Mouse (Mus musculus) heart, adult 2 months (tissue): Measurements from ENCODE around the gene Snrnp200. TPM values are rescaled to one million over a fixed set of nuclear protein-coding genes. Genes with fewer than 3 reads are reported as not detected.
A peak's percentile ranks its signal among the peaks of the same experiment; 100 is the strongest.

Experiments
- DNase-seq, 2 experiments: peaks; one replicate each; pipeline ENCODE4 v3.0.0; 2021
- H3K27ac ChIP-seq: fragments of 200-600 bp; 2 replicates; pipeline ENCODE4 v1.8.1; 2022
- H3K27me3 ChIP-seq: fragments of 200-500 bp; 2 replicates; pipeline ENCODE4 v1.6.1; 2012; ENCODE audit warnings: mild to moderate bottlenecking, low read length, inconsistent platforms, mixed read lengths; ENCODE audit not compliant: control insufficient read depth, insufficient read depth
- H3K36me3 ChIP-seq: fragments of 200-500 bp; 2 replicates; pipeline ENCODE4 v1.6.1; 2012; ENCODE audit warnings: low read length, inconsistent platforms; ENCODE audit not compliant: control insufficient read depth, insufficient read depth
- H3K4me1 ChIP-seq: fragments of 200-500 bp; 2 replicates; pipeline ENCODE4 v1.6.1; 2011; ENCODE audit warnings: low read length; ENCODE audit not compliant: control insufficient read depth, insufficient read depth
- H3K4me3 ChIP-seq: fragments of 200-600 bp; 2 replicates; pipeline ENCODE4 v1.8.1; 2022
- H3K79me2 ChIP-seq: fragments of 200-500 bp; replicated peaks from 2 replicates; pipeline ENCODE4 v1.6.1; 2012; ENCODE audit warnings: mild to moderate bottlenecking, inconsistent platforms, low read length, moderate library complexity, mixed read lengths; ENCODE audit not compliant: control insufficient read depth, insufficient read depth
- H3K9ac ChIP-seq: fragments of 200-500 bp; 2 replicates; pipeline ENCODE4 v1.6.1; 2012; ENCODE audit warnings: low read depth, mild to moderate bottlenecking, control low read depth, inconsistent platforms, low read length, mixed read lengths
- CTCF ChIP-seq: fragments of 200-600 bp; IDR thresholded peaks from 2 replicates; pipeline ENCODE4 v1.8.1; 2022; ENCODE audit warnings: antibody characterized with exemption, mild to moderate bottlenecking, moderate library complexity
- EP300 ChIP-seq: fragments of 200-500 bp; IDR thresholded peaks from 2 replicates; pipeline ENCODE4 v1.6.1; 2011; ENCODE audit warnings: low read depth, low read length, control low read depth; ENCODE audit not compliant: insufficient read depth
- POLR2A ChIP-seq: fragments of 200-500 bp; IDR thresholded peaks from 2 replicates; pipeline ENCODE4 v1.6.1; 2011; ENCODE audit warnings: mild to moderate bottlenecking, low read depth, low read length, control low read depth; ENCODE audit not compliant: insufficient read depth
- WGBS: fragments of 180-500 bp; shearing (Covaris S2); methylation state at CpG from one replicate; pipeline ENCODE4 v1.1.7; 2018; 5-methylcytosine and 5-hydroxymethylcytosine counted together
- intact Hi-C: fragments of 180-260 bp; cut with DNase I; formaldehyde crosslinking; loops from one replicate; pipeline ENCODE4 v1.15.1; 2025
- polyA plus RNA-seq: library from polyadenylated mRNA; depleted of rRNA; stranded (reverse); fragments of >200 nt; gene quantifications from 2 replicates; pipeline ENCODE4 v1.2.3, GENCODE M21; 2012
- total RNA-seq, 2 experiments: library from RNA; stranded (reverse); gene quantifications; 2 replicates each; pipeline ENCODE4 v1.2.3; 2021

The Snrnp200 gene
- total and polyA plus RNA-seq, 3 experiments = 34.0 to 69.5 (median 59.3) TPM

DNA sequence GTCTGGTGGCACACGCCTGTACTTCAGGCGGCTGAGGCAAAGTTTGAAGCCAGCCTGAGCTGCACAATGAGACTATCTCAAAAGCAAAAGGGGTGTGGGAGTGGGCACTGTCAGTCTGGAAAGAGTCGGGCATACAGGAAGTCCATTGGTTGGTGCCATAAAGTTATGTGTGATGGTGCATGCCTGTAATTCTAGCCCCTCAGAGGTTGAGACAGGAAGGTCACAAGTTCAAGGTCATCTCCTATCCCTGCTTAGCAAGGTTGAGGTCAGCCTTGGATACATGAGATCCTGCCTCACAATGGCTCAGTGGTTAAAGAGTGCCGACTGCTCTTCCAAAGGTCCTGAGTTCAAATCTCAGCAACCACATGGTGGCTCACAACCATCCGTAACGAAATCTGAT, 47.1 kb downstream of the Snrnp200 start:
- H3K36me3 ChIP-seq = peaks cover 30% of the 10 kb centered on the region
- no peak overlapping the region for H3K27ac ChIP-seq
- TF ChIP-seq CTCF (no peak), POLR2A (no peak)
- no peaks in the 10 kb centered on the region; the same call in 1 of the 2 replicates for H3K79me2 ChIP-seq
- no peak overlapping the region for H3K9ac ChIP-seq
- no peak for DNase-seq
- H3K4me3 ChIP-seq = no peak overlapping the region
- 76% methylated on average over 6 of the region's 6 CpGs for WGBS
- no peaks in the 10 kb centered on the region for H3K27me3 ChIP-seq
- intact Hi-C loops = loop anchor here (10.0 kb wide), 1 partner anchor 330 kb away; the partner anchor contains the start of genes Mrps5 and Zfp661
- peaks cover 19% of the 10 kb centered on the region for H3K4me1 ChIP-seq

DNA sequence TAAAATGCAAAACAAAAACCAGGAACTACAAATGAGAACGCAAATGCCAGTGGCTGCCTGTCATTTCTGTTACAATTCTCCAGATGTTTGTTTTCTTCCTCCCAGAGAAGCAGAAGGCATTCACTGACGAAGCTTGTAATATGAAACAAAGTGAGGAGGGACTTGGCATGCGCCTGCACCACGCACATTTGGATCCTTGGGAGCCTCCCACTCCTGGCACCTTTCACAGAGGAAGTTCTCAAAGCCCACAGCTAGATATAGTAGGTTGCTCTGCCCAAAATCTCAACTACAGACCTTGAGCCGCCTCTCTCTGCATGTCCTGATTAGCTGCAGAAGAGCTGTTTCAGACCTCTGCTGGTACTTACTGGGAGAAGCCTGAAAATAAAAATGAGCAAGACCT, 51.2 kb downstream of the Snrnp200 start:
- 0 out of 2 replicates have a peak, but pooled peaks have one; percentile 24 for TF ChIP-seq EP300
- 0 out of 2 replicates have a peak, but pooled peaks have one; percentile 29 for TF ChIP-seq POLR2A
- 0 out of 2 replicates have a peak, but pooled peaks have one; percentile 11 for TF ChIP-seq CTCF
- intact Hi-C loops = loop anchor here (10.0 kb wide), 1 partner anchor 325 kb away; the partner anchor contains the start of genes Mrps5 and Zfp661
- Histone ChIP-seq H3K36me3 (peaks cover 18% of the 10 kb centered on the region), H3K4me1 (peaks cover 11% of the 10 kb centered on the region), H3K27ac (peak overlapping the region; percentile 18), H3K27me3 (no peaks in the 10 kb centered on the region), H3K4me3 (no peak overlapping the region), H3K9ac (peak overlapping the region; percentile 11), H3K79me2 (no peaks in the 10 kb centered on the region)
- WGBS = 19% methylated on average over 5 of the region's 5 CpGs
- DNase-seq = peak in 1 of 2 experiments; percentile 69

DNA sequence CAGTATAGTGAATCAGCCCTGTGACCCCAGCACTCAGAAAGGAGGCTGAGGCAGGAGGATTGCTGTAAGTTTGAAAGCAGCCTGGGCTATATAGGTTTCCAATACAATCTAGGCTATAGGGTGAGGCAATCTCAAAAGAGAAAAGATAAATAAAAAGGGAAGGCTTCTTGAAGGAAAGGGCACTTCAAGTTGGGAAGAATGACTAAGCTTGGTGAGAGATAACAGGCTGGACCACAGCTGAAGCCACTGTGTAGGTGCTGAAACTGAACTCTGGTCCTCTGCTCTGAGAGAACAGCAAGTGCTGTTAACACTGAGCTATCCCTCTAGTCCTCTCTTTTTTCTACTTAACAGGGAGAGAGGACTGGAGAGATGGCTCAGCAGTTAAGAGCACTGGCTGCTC, 54.3 kb downstream of the Snrnp200 start:
- intact Hi-C loops = no loop called here
- TF ChIP-seq EP300 = no peak
- no peak for TF ChIP-seq POLR2A
- no peak for TF ChIP-seq CTCF
- H3K79me2 ChIP-seq = no peaks in the 10 kb centered on the region
- peaks cover 18% of the 10 kb centered on the region for H3K36me3 ChIP-seq
- no peak for DNase-seq
- H3K27me3 ChIP-seq = no peaks in the 10 kb centered on the region
- H3K4me3 ChIP-seq = no peak overlapping the region
- no peak overlapping the region for H3K9ac ChIP-seq
- no peak overlapping the region for H3K27ac ChIP-seq
- H3K4me1 ChIP-seq = peaks cover 11% of the 10 kb centered on the region

DNA sequence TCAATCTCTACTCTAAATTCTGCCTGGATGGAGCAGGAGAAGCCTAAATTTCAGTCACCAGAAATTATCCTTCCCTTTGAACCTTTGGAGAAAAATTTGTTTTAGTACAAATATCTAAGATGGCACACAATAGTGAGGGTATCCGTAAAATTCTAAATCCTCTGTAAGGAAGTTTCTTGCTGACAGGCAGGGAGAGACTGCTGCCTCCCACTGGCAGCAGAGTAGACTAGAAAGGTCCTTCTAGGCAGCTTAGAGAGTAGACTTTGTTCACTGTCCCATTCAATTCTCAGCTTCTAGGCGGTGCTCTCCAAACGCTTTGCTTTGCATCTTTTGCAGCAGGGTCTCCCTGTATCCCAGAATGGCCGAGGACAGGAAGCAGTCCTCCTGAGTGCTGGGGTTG, 59.7 kb downstream of the Snrnp200 start:
- intact Hi-C loops = loop anchor here (2.0 kb wide), 1 partner anchor 15 kb away; no protein-coding TSS in a partner anchor
- peaks cover 6% of the 10 kb centered on the region for H3K36me3 ChIP-seq

DNA sequence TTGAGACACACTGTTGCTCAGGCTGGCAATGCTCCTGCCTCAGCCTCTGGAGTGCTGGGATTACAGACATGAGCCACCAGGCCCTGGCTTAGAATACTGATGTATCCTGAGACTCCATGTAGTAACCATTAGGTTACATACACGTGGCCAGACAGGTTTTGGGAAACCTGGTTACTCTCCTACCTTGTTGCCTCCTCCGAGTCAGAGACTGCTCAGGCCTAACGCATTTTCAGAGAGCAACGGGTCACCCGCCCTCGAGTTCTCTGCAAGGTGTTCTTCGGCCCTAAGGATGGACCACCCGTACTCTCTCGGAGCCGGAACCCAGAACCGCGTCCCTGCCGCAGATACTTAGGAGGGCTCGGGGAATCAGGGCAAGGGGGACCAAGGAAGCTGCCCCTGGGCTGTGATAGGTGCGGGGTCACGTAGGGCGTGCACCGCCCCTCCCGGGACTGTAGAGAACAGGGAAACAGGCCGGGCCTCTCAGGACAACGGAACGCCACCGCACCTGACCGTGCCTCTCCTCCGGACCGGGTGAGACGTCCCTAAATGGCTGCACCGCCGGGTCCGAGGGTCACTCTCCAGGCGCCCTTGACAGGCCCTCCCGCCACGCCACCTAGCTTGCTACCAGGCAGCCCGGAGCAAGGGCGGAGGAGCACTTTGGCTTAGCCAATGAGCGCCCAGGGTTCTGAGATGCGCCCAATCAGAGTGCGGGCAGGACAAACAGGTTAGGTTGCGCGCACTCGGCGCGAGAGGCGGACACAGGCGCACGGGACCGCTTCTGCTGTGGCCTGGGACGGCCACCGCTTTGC, 61.5 kb downstream of the Snrnp200 start, which contains the start of gene Stard7:
Gene Stard7 (plus strand): TSS at position 728 of the 809 bp plus-strand sequence.
- peaks cover 3% of the 10 kb centered on the region for H3K4me1 ChIP-seq
- peaks cover 3% of the 10 kb centered on the region for H3K79me2 ChIP-seq
- peak within 1 kb of the TSS; percentile 99 for H3K27ac ChIP-seq
- H3K9ac ChIP-seq = peak within 1 kb of the TSS; percentile 87
- peaks cover 7% of the 10 kb centered on the region for H3K36me3 ChIP-seq
- intact Hi-C loops = loop anchor here (1.0 to 2.0 kb wide), 2 partner anchors 17 to 21 kb away; no protein-coding TSS in a partner anchor
- WGBS = under 1% methylated on average over 49 of the region's 49 CpGs
- TF ChIP-seq EP300 (peak; percentile 19; the same call in 1 of the 2 replicates), CTCF (peak; percentile 62), POLR2A (peak; percentile 86)
- peak; percentile 94 to 98 for DNase-seq
- no peaks in the 10 kb centered on the region for H3K27me3 ChIP-seq
- H3K4me3 ChIP-seq = peak within 1 kb of the TSS; percentile 79

More for the DNA sequence above, 59.7 kb downstream of the Snrnp200 start:
- no peaks in the 10 kb centered on the region for H3K27me3 ChIP-seq
- WGBS = 44% methylated on average over 4 of the region's 4 CpGs
- peaks cover 2% of the 10 kb centered on the region for H3K4me1 ChIP-seq
- H3K4me3 ChIP-seq = no peak overlapping the region
- no peak for TF ChIP-seq POLR2A
- TF ChIP-seq EP300 = no peak
- TF ChIP-seq CTCF = peak; percentile 51
- no peak overlapping the region for H3K27ac ChIP-seq
- no peak for DNase-seq
- H3K9ac ChIP-seq = no peak overlapping the region
- H3K79me2 ChIP-seq = peaks cover 2% of the 10 kb centered on the region
